Mouse (Mus musculus) forebrain, embryonic 14.5 days (tissue): Measurements from ENCODE around the gene Unc119b. TPM values are rescaled to one million over a fixed set of nuclear protein-coding genes. Genes with fewer than 3 reads are reported as not detected.

Source experiments
- ATAC-seq: fragments of 200-750 bp; cut with Nextera tagmentation; 2 replicates; pipeline ENCODE4 v1.8.0; 2017; ENCODE audit warnings: mild to moderate bottlenecking, moderate library complexity
- DNase-seq: peaks from one replicate; pipeline ENCODE4 v3.0.0-alpha.2; 2015; ENCODE audit warnings: low spot score
- H3K27ac ChIP-seq: fragments of 300-500 bp; sonication (generic); 2 replicates; pipeline ENCODE4 v1.5.1; 2014; ENCODE audit warnings: low read depth, mild to moderate bottlenecking, control low read depth, low read length, moderate library complexity
- H3K27me3 ChIP-seq: fragments of 300-500 bp; sonication (generic); replicated peaks from 2 replicates; pipeline ENCODE4 v1.6.1; 2014; ENCODE audit warnings: low read length, control low read depth, mixed read lengths; ENCODE audit not compliant: control insufficient read depth, insufficient read depth
- H3K36me3 ChIP-seq: fragments of 300-500 bp; sonication (generic); 2 replicates; pipeline ENCODE4 v1.6.1; 2014; ENCODE audit warnings: low read length, control low read depth; ENCODE audit not compliant: control insufficient read depth, insufficient read depth
- H3K4me1 ChIP-seq: fragments of 300-500 bp; sonication (generic); 2 replicates; pipeline ENCODE4 v1.6.1; 2014; ENCODE audit warnings: antibody characterized with exemption, low read length, control low read depth; ENCODE audit not compliant: control insufficient read depth, insufficient read depth
- H3K4me2 ChIP-seq: fragments of 300-500 bp; sonication (generic); 2 replicates; pipeline ENCODE4 v1.6.1; 2014; ENCODE audit warnings: mild to moderate bottlenecking, control low read depth, low read length
- H3K4me3 ChIP-seq: fragments of 300-500 bp; sonication (generic); 2 replicates; pipeline ENCODE4 v1.5.1; 2014; ENCODE audit warnings: low read depth, low read length, control low read depth
- H3K9ac ChIP-seq: fragments of 300-500 bp; sonication (generic); 2 replicates; pipeline ENCODE4 v1.6.1; 2014; ENCODE audit warnings: mild to moderate bottlenecking, low read length, control low read depth, moderate library complexity
- H3K9me3 ChIP-seq: fragments of 300-500 bp; sonication (generic); replicated peaks from 2 replicates; pipeline ENCODE4 v1.6.1; 2016; ENCODE audit warnings: low read length, control low read depth, mixed read lengths; ENCODE audit not compliant: control insufficient read depth
- WGBS: fragments of 180-500 bp; shearing (Covaris S2); extraction: QIAGEN DNeasy Blood & Tissue Kit; methylation state at CpG from one replicate; pipeline ENCODE4 v1.1.7; 2014; 5-methylcytosine and 5-hydroxymethylcytosine counted together
- polyA plus RNA-seq: library from polyadenylated mRNA; unstranded; fragments of >200 nt; fragmentation: Nextera tagmentation; extraction: Ambion mirVana; gene quantifications from 2 replicates; pipeline ENCODE4 v1.2.1, GENCODE M21; 2014

Gene Unc119b
- polyA plus RNA-seq, 1 experiment from 2014 or later: 35.4 TPM

- Histone ChIP-seq H3K9ac (no peak overlapping the region), H3K36me3 (peaks cover 60% of the 10 kb centered on the region), H3K27me3 (no peaks in the 10 kb centered on the region), H3K27ac (no peak overlapping the region), H3K9me3 (no peaks in the 10 kb centered on the region), H3K4me2 (no peak overlapping the region), H3K4me1 (no peaks in the 10 kb centered on the region; the same call in none of the 2 replicates), H3K4me3 (no peak overlapping the region)
- 90% methylated on average over 6 of the region's 6 CpGs for WGBS
- no peak for ATAC-seq
- DNase-seq: no peak
Observed at GRCm38 (mm10) chr5:115145976-115146746, 11.4 kb upstream of the Unc119b start.

- no peaks in the 10 kb centered on the region; the same call in none of the 2 replicates for H3K4me1 ChIP-seq
- DNase-seq: no peak
- 74% methylated on average over 11 of the region's 11 CpGs for WGBS
- H3K4me3 ChIP-seq: no peak overlapping the region
- H3K36me3 ChIP-seq: peaks cover 53% of the 10 kb centered on the region
- no peak overlapping the region for H3K27ac ChIP-seq
- no peaks in the 10 kb centered on the region for H3K9me3 ChIP-seq
- H3K9ac ChIP-seq: no peak overlapping the region
- no peaks in the 10 kb centered on the region for H3K27me3 ChIP-seq
- no peak overlapping the region for H3K4me2 ChIP-seq
- no peak for ATAC-seq
Observed at GRCm38 (mm10) chr5:115145253-115145968, 10.6 kb upstream of the Unc119b start.

GRCm38 (mm10) chr5:115144471-115144870 is 9.7 kb upstream of the Unc119b start:
- Histone ChIP-seq H3K4me2 (no peak overlapping the region), H3K4me3 (no peak overlapping the region), H3K9ac (no peak overlapping the region), H3K27me3 (no peaks in the 10 kb centered on the region), H3K27ac (no peak overlapping the region), H3K9me3 (no peaks in the 10 kb centered on the region), H3K36me3 (peaks cover 44% of the 10 kb centered on the region), H3K4me1 (no peaks in the 10 kb centered on the region; the same call in none of the 2 replicates)
- 72% methylated on average over 6 of the region's 6 CpGs for WGBS
- no peak for ATAC-seq
- DNase-seq: no peak

GRCm38 (mm10) chr5:115143552-115143951 is 8.8 kb upstream of the Unc119b start:
- Histone ChIP-seq H3K9ac (peak overlapping the region; percentile 9; the same call in 1 of the 2 replicates), H3K9me3 (no peaks in the 10 kb centered on the region), H3K4me2 (no peak overlapping the region), H3K4me3 (no peak overlapping the region), H3K27me3 (no peaks in the 10 kb centered on the region), H3K36me3 (peaks cover 37% of the 10 kb centered on the region), H3K27ac (no peak overlapping the region), H3K4me1 (no peaks in the 10 kb centered on the region; the same call in none of the 2 replicates)
- 70% methylated on average over 10 of the region's 10 CpGs for WGBS
- ATAC-seq (peak; percentile 58; the same call in 1 of the 2 replicates), DNase-seq (peak; percentile 72)

- H3K4me2 ChIP-seq: no peak overlapping the region
- H3K27ac ChIP-seq: no peak overlapping the region
- 91% methylated on average over 9 of the region's 9 CpGs for WGBS
- no peaks in the 10 kb centered on the region for H3K27me3 ChIP-seq
- no peaks in the 10 kb centered on the region for H3K9me3 ChIP-seq
- no peak overlapping the region for H3K9ac ChIP-seq
- peaks cover 24% of the 10 kb centered on the region for H3K36me3 ChIP-seq
- ATAC-seq (no peak), DNase-seq (no peak)
- H3K4me1 ChIP-seq: no peaks in the 10 kb centered on the region; the same call in none of the 2 replicates
- H3K4me3 ChIP-seq: no peak overlapping the region
Observed at GRCm38 (mm10) chr5:115142166-115142697, 7.5 kb upstream of the Unc119b start.

- Histone ChIP-seq H3K27ac (no peak overlapping the region), H3K9ac (no peak overlapping the region), H3K27me3 (no peaks in the 10 kb centered on the region), H3K9me3 (no peaks in the 10 kb centered on the region), H3K4me1 (no peaks in the 10 kb centered on the region; the same call in none of the 2 replicates), H3K4me3 (no peak overlapping the region), H3K36me3 (peaks cover 9% of the 10 kb centered on the region; the same call in 1 of the 2 replicates), H3K4me2 (no peak overlapping the region)
- WGBS: 79% methylated on average over 3 of the region's 3 CpGs
- ATAC-seq (no peak), DNase-seq (no peak)
Observed at GRCm38 (mm10) chr5:115140726-115141125, 6.0 kb upstream of the Unc119b start.

GRCm38 (mm10) chr5:115139124-115139523 is 4.3 kb upstream of the Unc119b start:
- Histone ChIP-seq H3K27me3 (no peaks in the 10 kb centered on the region), H3K4me3 (no peak overlapping the region), H3K4me2 (no peak overlapping the region), H3K9ac (no peak overlapping the region), H3K9me3 (no peaks in the 10 kb centered on the region), H3K27ac (no peak overlapping the region), H3K4me1 (no peaks in the 10 kb centered on the region; the same call in none of the 2 replicates), H3K36me3 (0 out of 2 replicates have a peak, but pooled peaks cover 2% of the 10 kb centered on the region)
- ATAC-seq: no peak
- DNase-seq: no peak
- WGBS: 74% methylated on average over 4 of the region's 4 CpGs

- H3K27ac ChIP-seq: no peak overlapping the region
- no peak for ATAC-seq
- H3K4me1 ChIP-seq: peaks cover 8% of the 10 kb centered on the region
- peak overlapping the region; percentile 89; the same call in 1 of the 2 replicates for H3K9ac ChIP-seq
- no peaks in the 10 kb centered on the region for H3K9me3 ChIP-seq
- H3K27me3 ChIP-seq: no peaks in the 10 kb centered on the region
- WGBS: 57% methylated on average over 6 of the region's 6 CpGs
- H3K4me2 ChIP-seq: peak overlapping the region; percentile 90
- H3K4me3 ChIP-seq: peak overlapping the region; percentile 88
- H3K36me3 ChIP-seq: peaks cover 19% of the 10 kb centered on the region
- no peak for DNase-seq
Observed at GRCm38 (mm10) chr5:115133358-115134066, 1.3 kb downstream of the Unc119b start.
